Mouse (Mus musculus): ENCODE results near the gene Slc25a34.

Slc25a34 gene

GRCm38 (mm10) chr4:141653044-141653443 lies 29.4 kb upstream of the Slc25a34 start:
- TF ChIP-seq GATA4 (IDR thresholded peaks at IDR 0.05; ENCODE audit: insufficient replicate concordance, low read length), result no peak

GRCm38 (mm10) chr4:141651944-141652343 lies 28.3 kb upstream of the Slc25a34 start:
- no peak for TF ChIP-seq GATA4 (IDR thresholded peaks at IDR 0.05; ENCODE audit: insufficient replicate concordance, low read length)

GRCm38 (mm10) chr4:141651286-141651685 lies 27.7 kb upstream of the Slc25a34 start:
- TF ChIP-seq GATA4 (IDR thresholded peaks at IDR 0.05; ENCODE audit: insufficient replicate concordance, low read length), result no peak

- TF ChIP-seq GATA4 (IDR thresholded peaks at IDR 0.05; ENCODE audit: insufficient replicate concordance, low read length), result no peak
Measured at GRCm38 (mm10) chr4:141649244-141649643, 25.6 kb upstream of the Slc25a34 start.

- no peak for TF ChIP-seq GATA4 (IDR thresholded peaks at IDR 0.05; ENCODE audit: insufficient replicate concordance, low read length)
Measured at GRCm38 (mm10) chr4:141648262-141648661, 24.6 kb upstream of the Slc25a34 start.

- no peak for TF ChIP-seq GATA4 (IDR thresholded peaks at IDR 0.05; ENCODE audit: insufficient replicate concordance, low read length)
Measured at GRCm38 (mm10) chr4:141647187-141647586, 23.6 kb upstream of the Slc25a34 start.

GRCm38 (mm10) chr4:141645988-141646387 lies 22.4 kb upstream of the Slc25a34 start:
- no peak for TF ChIP-seq GATA4 (IDR thresholded peaks at IDR 0.05; ENCODE audit: insufficient replicate concordance, low read length)

GRCm38 (mm10) chr4:141643118-141643855 lies 19.7 kb upstream of the Slc25a34 start:
- TF ChIP-seq GATA4 (IDR thresholded peaks at IDR 0.05; ENCODE audit: insufficient replicate concordance, low read length), result no peak

GRCm38 (mm10) chr4:141641961-141642811 lies 18.6 kb upstream of the Slc25a34 start:
- no peak for TF ChIP-seq GATA4 (IDR thresholded peaks at IDR 0.05; ENCODE audit: insufficient replicate concordance, low read length)

GRCm38 (mm10) chr4:141641353-141641771 lies 17.7 kb upstream of the Slc25a34 start:
- TF ChIP-seq GATA4 (IDR thresholded peaks at IDR 0.05; ENCODE audit: insufficient replicate concordance, low read length), result no peak

- no peak for TF ChIP-seq GATA4 (IDR thresholded peaks at IDR 0.05; ENCODE audit: insufficient replicate concordance, low read length)
Measured at GRCm38 (mm10) chr4:141639474-141639873, 15.9 kb upstream of the Slc25a34 start.

- TF ChIP-seq GATA4 (IDR thresholded peaks at IDR 0.05; ENCODE audit: insufficient replicate concordance, low read length), result no peak
Measured at GRCm38 (mm10) chr4:141636693-141637092, 13.1 kb upstream of the Slc25a34 start.

- no peak for TF ChIP-seq GATA4 (IDR thresholded peaks at IDR 0.05; ENCODE audit: insufficient replicate concordance, low read length)
Measured at GRCm38 (mm10) chr4:141635991-141636390, 12.4 kb upstream of the Slc25a34 start.

- no peak for TF ChIP-seq GATA4 (IDR thresholded peaks at IDR 0.05; ENCODE audit: insufficient replicate concordance, low read length)
Measured at GRCm38 (mm10) chr4:141632111-141632873, 8.7 kb upstream of the Slc25a34 start.

- no peak for TF ChIP-seq GATA4 (IDR thresholded peaks at IDR 0.05; ENCODE audit: insufficient replicate concordance, low read length)
Measured at GRCm38 (mm10) chr4:141631250-141631649, 7.6 kb upstream of the Slc25a34 start.
